ENCODE assay signal across 8 mouse cellular contexts in the genomic region with DNA sequence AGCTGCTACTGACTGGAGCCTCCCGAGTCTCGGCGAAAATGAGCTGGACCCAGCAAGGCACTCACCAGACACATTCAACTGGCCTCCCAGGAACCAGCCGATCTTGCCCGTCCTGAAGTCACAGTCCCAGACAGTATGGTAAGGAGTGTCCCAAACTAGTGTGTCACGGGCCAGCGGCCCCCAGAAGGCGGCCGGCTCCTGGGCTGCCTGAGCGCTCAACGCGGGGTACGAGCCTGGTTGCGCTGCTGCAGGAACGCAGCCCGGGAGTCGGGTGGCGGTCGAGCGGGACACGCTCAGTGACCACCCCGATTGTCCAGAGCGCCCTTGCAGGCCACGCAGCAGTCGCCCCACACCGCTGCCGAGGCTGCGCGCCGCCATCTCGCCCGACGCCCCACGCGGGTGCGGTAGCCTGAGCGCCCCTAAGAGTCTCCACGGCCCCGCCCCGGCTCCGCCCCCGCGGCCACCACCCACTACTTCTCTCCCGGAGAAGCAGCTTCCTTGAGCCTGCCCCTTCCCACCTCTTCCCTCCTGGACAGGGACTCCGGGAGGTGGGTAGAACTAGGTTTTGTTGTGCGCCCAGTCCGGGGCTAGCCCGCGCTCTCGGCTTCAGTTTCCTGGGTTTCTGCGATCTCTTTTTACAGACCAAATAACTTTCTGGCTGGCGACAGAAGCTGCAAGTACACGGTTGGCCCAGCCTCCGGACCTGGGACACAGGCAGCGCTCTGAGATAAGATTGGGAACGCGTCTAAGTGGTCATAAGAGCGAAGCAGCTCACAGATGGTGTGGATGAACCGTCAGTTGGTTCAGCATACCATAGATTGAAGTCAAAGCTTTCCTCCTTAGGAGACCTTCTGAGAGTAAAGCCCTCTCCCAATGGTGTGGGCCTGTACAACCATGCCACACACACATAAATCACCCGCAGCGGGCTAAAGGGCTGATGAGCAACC. TPM values are rescaled to one million over a fixed set of nuclear protein-coding genes. Genes with fewer than 3 reads are reported as not detected.
DNase-seq lines count a peak whose midpoint lies in the region; ATAC-seq lines count a peak whose summit lies in the region.

A gene (minus strand): TSS at position 681 of the 947 bp plus-strand sequence.

- peak within 1 kb of the TSS; percentile 86 for H3K27ac ChIP-seq in forebrain, embryonic 10.5 days
- peak within 1 kb of the TSS; percentile 40 for H3K27ac ChIP-seq in heart, embryonic 15.5 days
- H3K27ac ChIP-seq in liver, embryonic 16.5 days (ENCODE audit: low read length) = peak within 1 kb of the TSS; percentile 93
- peak within 1 kb of the TSS; percentile 45 for H3K27ac ChIP-seq in neural tube, embryonic 11.5 days (ENCODE audit: low read depth, low read length)

- H3K4me1 ChIP-seq in forebrain, embryonic 10.5 days = peaks cover 33% of the 10 kb centered on the region
- peaks cover 40% of the 10 kb centered on the region for H3K4me1 ChIP-seq in heart, embryonic 15.5 days (replicated peaks)
- H3K4me1 ChIP-seq in liver, embryonic 16.5 days (ENCODE audit: control insufficient read depth, low read depth, low read length) = peaks cover 65% of the 10 kb centered on the region
- peaks cover 2% of the 10 kb centered on the region; the same call in 1 of the 2 replicates for H3K4me1 ChIP-seq in neural tube, embryonic 11.5 days (ENCODE audit: control insufficient read depth, insufficient read depth, low read length)

- H3K9ac ChIP-seq in heart, embryonic 15.5 days = peak within 1 kb of the TSS; percentile 73
- peak within 1 kb of the TSS; percentile 88 for H3K9ac ChIP-seq in liver, embryonic 16.5 days (ENCODE audit: low read depth, low read length)
- peak within 1 kb of the TSS; percentile 77 for H3K9ac ChIP-seq in neural tube, embryonic 11.5 days (ENCODE audit: low read length)

- peaks cover 49% of the 10 kb centered on the region for H3K27me3 ChIP-seq in forebrain, embryonic 10.5 days (ENCODE audit: poor library complexity, severe bottlenecking)
- H3K27me3 ChIP-seq in heart, embryonic 15.5 days = peaks cover 9% of the 10 kb centered on the region
- H3K27me3 ChIP-seq in liver, embryonic 16.5 days (ENCODE audit: control insufficient read depth, insufficient read depth, low read depth, low read length) = no peaks in the 10 kb centered on the region
- H3K27me3 ChIP-seq in neural tube, embryonic 11.5 days (ENCODE audit: control insufficient read depth, insufficient read depth, low read length) = peaks cover 3% of the 10 kb centered on the region; the same call in 1 of the 2 replicates

- peak; percentile 40 to 60 for DNase-seq in urinary bladder, adult 18-20 months (ENCODE audit: low spot score in 2 of 2)
- DNase-seq in urinary bladder, postnatal 10 days (ENCODE audit: low spot score) = no peak
- DNase-seq in forebrain, embryonic 10.5 days (ENCODE audit: extremely low spot score, low spot score) = peak; percentile 68
- DNase-seq in kidney, postnatal 10 days = peak; percentile 86
- DNase-seq in neural tube, embryonic 11.5 days (ENCODE audit: low spot score) = peak; percentile 70
- DNase-seq in testis, postnatal 10 days (ENCODE audit: low spot score) = peak; percentile 84

- H3K36me3 ChIP-seq in forebrain, embryonic 10.5 days (replicated peaks) = no peaks in the 10 kb centered on the region
- H3K36me3 ChIP-seq in heart, embryonic 15.5 days = no peaks in the 10 kb centered on the region
- H3K36me3 ChIP-seq in liver, embryonic 16.5 days (ENCODE audit: control insufficient read depth, insufficient read depth) = no peaks in the 10 kb centered on the region
- H3K36me3 ChIP-seq in neural tube, embryonic 11.5 days (ENCODE audit: control insufficient read depth, insufficient read depth, low read length) = no peaks in the 10 kb centered on the region

- H3K4me2 ChIP-seq in heart, embryonic 15.5 days = peak within 1 kb of the TSS; percentile 98
- H3K4me2 ChIP-seq in liver, embryonic 16.5 days (ENCODE audit: low read depth, low read length) = peak within 1 kb of the TSS; percentile 92
- H3K4me2 ChIP-seq in neural tube, embryonic 11.5 days (ENCODE audit: low read depth) = peak within 1 kb of the TSS; percentile 92

- ATAC-seq in heart, embryonic 15.5 days (replicated peaks; ENCODE audit: insufficient number of reproducible peaks, insufficient read depth, low FRiP score, low read depth) = peak; percentile 68
- peak; percentile 72 for ATAC-seq in liver, embryonic 16.5 days (ENCODE audit: low read depth)
- peak; percentile 80 for ATAC-seq in neural tube, embryonic 11.5 days (ENCODE audit: insufficient read depth, low FRiP score, low TSS enrichment)

- 3% methylated on average over 60 of the region's 61 CpGs for WGBS in forebrain, embryonic 10.5 days
- 2% methylated on average over 61 of the region's 61 CpGs for WGBS in heart, embryonic 15.5 days
- under 1% methylated on average over 61 of the region's 61 CpGs for WGBS in liver, embryonic 16.5 days (ENCODE audit: insufficient replicate concordance)
- WGBS in neural tube, embryonic 11.5 days = 4% methylated on average over 43 of the region's 61 CpGs

- H3K9me3 ChIP-seq in forebrain, embryonic 10.5 days = no peaks in the 10 kb centered on the region
- no peaks in the 10 kb centered on the region for H3K9me3 ChIP-seq in heart, embryonic 15.5 days (replicated peaks)
- H3K9me3 ChIP-seq in liver, embryonic 16.5 days (replicated peaks; ENCODE audit: control insufficient read depth, low read length) = no peaks in the 10 kb centered on the region
- no peaks in the 10 kb centered on the region for H3K9me3 ChIP-seq in neural tube, embryonic 11.5 days (ENCODE audit: control insufficient read depth, low read length)

- peak within 1 kb of the TSS; percentile 75 for H3K4me3 ChIP-seq in forebrain, embryonic 10.5 days
- peak within 1 kb of the TSS; percentile 77 for H3K4me3 ChIP-seq in heart, embryonic 15.5 days
- peak within 1 kb of the TSS; percentile 90 for H3K4me3 ChIP-seq in liver, embryonic 16.5 days (ENCODE audit: low read depth, low read length)
- peak within 1 kb of the TSS; percentile 63 for H3K4me3 ChIP-seq in neural tube, embryonic 11.5 days (ENCODE audit: low read depth, low read length)

RNA-seq across cellular contexts. Expression of the gene that starts here (rescaled TPM):
- polyA plus RNA-seq in forebrain, embryonic 10.5 days (2016; fragmentation: Nextera tagmentation; extraction: Ambion mirVana) = 14.1 and 17.6 TPM in 2 replicates
- 8.8 and 12.1 TPM in 2 replicates for polyA plus RNA-seq in heart, embryonic 15.5 days (2015; fragmentation: Nextera tagmentation; extraction: Ambion mirVana)
- 49.9 and 56.3 TPM in 2 replicates for polyA plus RNA-seq in liver, embryonic 16.5 days (2015; fragmentation: Nextera tagmentation; extraction: Ambion mirVana)
- 18.4 and 21.5 TPM in 2 replicates for polyA plus RNA-seq in neural tube, embryonic 11.5 days (2014; fragmentation: Nextera tagmentation; extraction: Ambion mirVana)

Comparison
In these comparisons a context has a peak if more than half of its experiments do, and no peak if none do; other contexts are left out.
1. H3K27ac ChIP-seq: peak in every context shown above with its lines; median percentile 93 in liver, embryonic 16.5 days; 86 in forebrain, embryonic 10.5 days; 45 in neural tube, embryonic 11.5 days; 40 in heart, embryonic 15.5 days.